Mouse (Mus musculus): ENCODE data around the gene Cd2. TPM values are rescaled to one million over a fixed set of nuclear protein-coding genes. Genes with fewer than 3 reads are reported as not detected.
A peak's percentile ranks its signal among the peaks of the same experiment; 100 is the strongest.

Gene Cd2
- total RNA-seq (2021) = not detected

DNA sequence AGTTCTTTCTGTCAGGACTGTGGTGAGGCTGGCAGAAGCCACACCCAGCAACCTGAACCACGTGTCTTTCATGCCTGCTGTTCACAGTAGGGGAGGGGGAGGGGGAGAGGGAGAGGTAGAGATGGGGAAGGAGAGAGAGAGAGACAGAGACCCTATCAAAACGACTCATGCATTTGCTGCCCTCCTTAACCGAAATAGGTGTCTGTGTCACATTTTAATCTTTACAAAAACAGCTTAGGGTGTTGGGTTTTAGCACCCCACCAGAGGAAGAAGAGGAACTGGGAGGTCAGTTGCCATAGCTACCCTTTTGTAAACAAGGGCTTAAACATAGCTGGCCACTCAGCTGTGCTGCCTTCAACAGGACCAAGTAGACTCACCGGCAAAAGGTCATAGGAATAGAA, at the start of gene Cd2:
Cd2 (minus strand) TSS at position 29 of the 401 bp plus-strand sequence.
- intact Hi-C loops (cut with DNase I) = loop anchor here (10.0 kb wide), 1 partner anchor 513 kb away; no protein-coding TSS in a partner anchor
- no peak for DNase-seq (ENCODE audit: low spot score in 2 of 2)

DNA sequence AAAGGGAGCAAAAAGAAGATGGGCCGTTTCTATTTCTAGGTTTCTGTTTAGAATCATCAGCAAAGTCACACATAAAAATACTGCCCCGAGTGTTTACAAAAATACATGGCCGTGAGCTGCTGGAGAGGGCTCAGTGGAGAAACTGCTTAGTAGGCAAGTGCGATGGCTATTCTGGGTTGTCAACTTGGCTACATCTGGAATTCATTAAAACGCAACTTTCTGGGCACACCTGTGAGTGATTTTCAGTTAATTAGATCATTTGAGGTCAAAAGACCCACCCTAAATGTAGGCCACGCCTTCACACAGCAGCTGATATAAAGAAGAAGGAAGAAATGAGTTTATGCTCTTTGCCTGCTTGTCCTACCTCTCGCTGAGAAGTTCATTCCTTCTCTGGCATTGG, 40.9 kb upstream of the Cd2 start:
- DNase-seq (ENCODE audit: low spot score in 2 of 2) = no peak
- intact Hi-C loops (cut with DNase I) = no loop called here

DNA sequence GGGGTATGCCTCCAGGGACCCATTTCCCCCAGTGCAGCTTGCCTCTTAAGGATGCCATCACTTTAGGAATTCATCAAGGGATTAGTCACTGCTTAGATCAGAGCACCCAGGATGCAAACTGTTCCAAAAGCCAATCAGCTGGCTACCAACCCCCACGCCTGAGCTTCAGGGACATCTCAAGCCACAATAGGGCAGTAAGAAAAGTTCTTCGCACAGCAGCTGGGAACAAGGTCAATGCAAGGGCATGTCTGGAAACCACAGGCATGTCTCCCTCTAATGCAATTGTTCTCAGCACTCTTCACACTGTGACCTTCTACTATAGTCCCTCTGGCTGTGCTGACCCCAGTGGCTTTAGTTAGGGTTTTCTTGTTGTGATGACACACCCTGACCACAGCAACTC, 39.5 kb upstream of the Cd2 start:
- intact Hi-C loops (cut with DNase I) = no loop called here
- no peak for DNase-seq (ENCODE audit: low spot score in 2 of 2)

DNA sequence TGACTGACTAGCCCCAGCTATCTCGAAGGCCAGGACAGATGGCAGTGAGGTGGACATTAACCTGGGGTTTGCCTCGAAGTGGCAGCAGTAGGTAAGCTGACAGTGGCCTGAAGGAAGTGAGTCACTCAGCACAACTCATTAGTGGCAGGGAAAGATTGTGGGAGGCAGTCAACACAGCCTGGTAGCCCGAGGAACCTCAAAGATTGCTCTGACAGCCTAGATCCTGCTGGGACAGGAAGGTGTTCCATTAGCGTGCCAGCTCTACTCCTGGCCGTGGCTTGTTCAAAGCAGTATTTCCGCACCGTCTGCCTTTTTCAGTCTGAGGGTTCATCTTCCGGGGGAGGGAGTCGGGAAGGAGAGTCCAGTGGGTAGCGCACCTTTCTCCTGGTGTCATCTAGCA, 34.7 kb upstream of the Cd2 start:
- no peak for DNase-seq (ENCODE audit: low spot score in 2 of 2)
- intact Hi-C loops (cut with DNase I) = no loop called here

DNA sequence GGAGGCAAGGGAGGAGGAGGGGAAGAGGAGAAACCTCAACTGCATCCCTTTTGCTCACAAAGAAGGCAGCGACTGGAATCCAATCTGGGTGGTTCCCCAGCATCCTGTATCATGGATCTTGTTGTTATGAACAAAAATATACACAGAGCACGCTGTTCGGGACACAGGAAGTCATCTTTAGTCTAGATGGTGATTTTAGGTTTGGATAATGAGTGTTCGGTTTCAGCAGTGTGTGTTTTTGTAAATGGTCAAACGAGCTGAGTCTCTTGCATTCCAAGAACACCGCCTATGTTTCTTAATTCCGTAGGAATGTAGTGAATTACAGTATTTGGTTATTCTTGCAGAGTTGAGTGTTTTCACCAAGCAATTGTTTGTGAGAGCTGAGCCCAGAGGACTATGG, 33.1 kb upstream of the Cd2 start:
- no peak for DNase-seq (ENCODE audit: low spot score in 2 of 2)
- intact Hi-C loops (cut with DNase I) = no loop called here

DNA sequence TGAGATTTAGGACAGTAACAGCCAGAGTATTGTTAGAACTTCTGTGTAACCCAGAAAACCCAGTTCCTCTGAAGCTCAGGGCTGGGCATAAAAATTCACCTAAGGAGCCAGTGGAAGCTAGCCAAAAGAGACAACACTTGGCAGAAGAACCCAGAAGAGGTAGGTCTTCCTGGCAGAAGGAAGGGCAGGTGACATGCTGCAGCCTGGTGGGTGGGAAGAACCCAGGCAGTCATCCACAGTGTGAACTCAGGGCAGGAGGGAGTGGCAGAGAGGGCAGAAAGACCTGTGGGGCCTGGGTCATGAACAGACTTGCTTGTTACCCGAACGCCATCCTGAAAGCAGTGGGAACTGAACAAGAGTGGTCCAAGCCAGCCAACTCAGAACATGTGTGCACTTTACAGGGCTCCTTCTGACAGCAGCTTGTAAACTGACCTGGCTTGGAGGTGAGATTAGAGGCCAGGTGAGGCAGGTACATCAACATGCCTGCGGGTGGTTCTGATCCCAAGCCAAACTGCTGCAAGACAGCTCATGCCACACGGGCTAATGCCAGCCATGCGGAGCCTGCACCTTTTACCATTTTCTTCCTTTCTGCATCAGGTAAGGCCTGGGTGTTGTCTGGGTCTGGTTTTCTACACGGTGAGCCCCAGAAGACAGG, 30.9 kb upstream of the Cd2 start:
- intact Hi-C loops (cut with DNase I) = no loop called here
- DNase-seq (ENCODE audit: low spot score in 2 of 2) = no peak

DNA sequence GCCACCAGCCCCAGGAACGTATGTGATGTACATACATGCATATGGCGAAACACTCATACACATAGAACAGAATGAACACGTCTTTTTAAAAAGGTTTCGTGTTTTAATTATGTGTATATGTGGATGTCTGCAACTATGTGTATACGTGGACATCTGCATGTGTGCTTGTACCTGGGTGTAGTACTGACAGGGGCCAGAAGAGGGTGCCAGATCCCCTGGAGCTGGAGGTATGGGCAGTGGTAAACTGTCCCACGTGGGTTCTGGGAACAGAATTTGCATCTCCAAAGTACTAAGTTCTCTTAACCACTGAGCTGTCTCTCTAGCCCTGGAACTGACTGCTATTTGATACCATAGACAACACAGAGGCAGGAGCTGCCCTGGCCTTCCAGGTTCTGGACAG, 30.4 kb upstream of the Cd2 start:
- DNase-seq (ENCODE audit: low spot score in 2 of 2) = no peak
- intact Hi-C loops (cut with DNase I) = no loop called here

DNA sequence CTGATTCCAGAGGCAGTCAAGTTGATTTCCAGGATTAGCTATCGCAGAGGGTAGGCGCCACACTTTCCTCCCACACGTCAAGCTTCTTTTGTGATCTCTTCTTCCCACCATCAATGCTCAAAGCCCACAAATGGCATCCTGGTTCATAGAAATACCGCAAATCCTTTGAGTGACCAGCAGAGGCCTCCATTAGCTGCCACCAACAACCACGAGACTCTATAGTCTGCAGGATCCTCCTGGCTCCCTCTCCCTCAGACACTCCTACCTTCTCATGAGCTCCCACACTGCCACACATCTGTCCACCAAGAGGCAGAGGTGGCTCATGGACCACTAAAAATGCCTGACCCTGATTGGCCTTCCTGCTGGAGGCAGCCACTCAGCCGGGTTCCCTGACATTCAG, 27.2 kb upstream of the Cd2 start:
- no peak for DNase-seq (ENCODE audit: low spot score in 2 of 2)
- intact Hi-C loops (cut with DNase I) = no loop called here

DNA sequence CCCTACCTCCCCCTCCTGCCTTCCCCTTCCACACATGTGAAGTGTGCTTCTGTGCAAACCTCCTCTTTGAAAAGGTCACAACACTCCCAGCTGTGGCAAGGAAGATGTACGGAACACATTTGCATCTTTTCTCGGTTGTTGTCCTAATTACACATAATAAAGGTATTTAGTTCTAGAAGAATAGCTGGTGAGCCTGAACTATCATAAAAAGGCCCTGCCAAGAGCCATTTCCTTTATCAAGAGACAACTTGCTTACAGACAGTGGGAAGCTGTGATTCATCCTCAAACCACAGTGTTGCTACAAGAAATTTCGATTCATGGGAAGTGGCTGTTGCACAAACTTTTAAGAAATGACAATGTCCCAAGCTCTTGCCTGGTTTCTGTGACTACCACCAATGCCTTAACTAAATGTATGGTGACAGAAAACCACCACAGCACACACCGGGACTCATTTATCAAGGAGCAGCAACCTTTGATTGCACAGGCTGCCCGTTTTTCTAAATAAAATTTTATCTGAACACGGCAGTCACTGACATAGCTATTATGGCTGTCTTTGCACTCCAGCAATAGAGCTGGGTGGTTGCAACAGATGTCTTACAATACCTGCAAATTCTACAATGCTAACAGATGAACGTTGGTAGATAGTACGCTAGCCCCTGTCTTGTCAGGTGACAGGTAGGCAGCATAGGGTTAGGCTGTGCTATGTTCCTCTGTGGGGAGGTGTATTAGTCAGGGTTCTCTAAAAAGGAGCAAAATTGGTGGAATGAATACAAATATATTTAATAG, 25.7 kb upstream of the Cd2 start:
- DNase-seq (ENCODE audit: low spot score in 2 of 2) = no peak
- intact Hi-C loops (cut with DNase I) = no loop called here

DNA sequence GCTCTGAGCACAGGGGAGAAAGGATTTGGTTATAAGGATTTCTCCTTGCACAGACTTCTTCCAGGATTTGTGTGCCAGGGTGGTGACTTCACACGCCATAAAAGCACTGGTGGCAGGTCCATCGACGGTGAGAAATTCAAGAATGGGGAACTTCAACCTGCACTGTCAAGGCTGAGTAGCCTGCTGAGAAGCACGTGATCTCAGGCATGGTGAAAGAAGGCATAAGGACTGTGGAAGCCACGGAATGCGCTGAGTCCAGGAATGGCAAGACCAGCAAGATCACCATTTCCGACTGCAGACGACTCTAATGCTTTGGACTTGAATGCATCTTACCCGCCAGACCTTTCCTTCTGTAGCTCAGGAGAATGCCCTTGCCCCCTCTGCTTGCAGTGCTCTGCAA, 23.2 kb upstream of the Cd2 start:
- DNase-seq (ENCODE audit: low spot score in 2 of 2) = no peak
- intact Hi-C loops (cut with DNase I) = no loop called here

DNA sequence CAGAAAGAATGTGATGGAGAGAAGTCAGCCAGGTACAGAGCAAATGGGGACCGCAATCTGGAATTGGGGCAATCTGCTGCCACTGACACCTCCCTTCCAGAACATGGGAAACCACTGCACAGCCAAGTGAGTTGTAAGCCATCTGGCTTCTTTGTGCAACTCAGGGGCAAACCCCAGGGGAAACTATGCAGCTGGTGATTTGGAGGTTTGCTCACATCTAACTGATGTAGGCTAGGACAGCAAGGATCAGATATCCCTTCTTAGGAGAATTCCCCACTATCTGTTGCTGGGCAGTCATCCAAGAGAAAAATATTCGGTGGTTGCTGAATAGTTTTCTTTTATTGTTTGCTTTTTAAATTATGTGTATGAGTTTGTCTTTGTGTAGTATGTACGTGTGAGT, 21.9 kb upstream of the Cd2 start:
- intact Hi-C loops (cut with DNase I) = no loop called here
- no peak for DNase-seq (ENCODE audit: low spot score in 2 of 2)

DNA sequence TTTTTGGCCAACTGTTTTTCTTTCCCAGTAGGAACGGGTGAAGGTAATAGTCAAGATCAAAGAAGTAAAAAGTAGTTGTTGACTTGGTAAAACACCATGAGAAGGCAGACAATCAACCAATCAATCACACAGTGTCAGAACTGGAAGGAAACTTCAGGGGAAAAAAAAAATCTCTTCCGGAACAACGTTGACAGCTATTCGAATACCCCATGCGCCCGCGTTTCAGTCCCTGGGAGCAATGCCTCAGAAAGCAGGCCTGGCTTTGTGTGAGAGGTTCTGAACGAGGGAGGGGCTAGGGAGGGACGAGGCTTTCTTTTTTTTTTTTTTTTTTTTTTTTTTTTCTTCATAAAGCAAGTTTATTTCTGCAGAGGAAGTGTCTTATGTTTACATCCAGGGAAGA, 18.4 kb upstream of the Cd2 start:
- no peak for DNase-seq (ENCODE audit: low spot score in 2 of 2)
- intact Hi-C loops (cut with DNase I) = no loop called here

DNA sequence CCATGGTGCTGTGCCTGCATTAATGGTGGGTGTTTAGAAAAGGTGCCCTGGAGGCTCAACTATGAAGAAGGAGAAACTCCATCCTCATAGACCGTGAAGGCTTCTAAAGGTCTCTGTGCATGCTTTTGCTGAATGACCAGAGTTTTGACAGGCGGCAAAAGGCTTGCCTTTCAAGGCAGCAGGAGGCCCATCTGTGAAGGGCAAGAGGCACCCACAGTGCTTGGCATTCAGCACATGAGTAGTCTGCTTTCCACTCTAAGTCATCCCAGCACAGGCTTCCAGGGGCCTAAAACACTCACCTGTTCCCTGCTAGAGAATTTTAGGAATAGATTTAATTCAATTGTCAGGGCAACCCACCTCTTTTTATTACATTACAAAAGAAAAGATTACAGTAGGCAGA, 17.3 kb upstream of the Cd2 start:
- intact Hi-C loops (cut with DNase I) = no loop called here
- no peak for DNase-seq (ENCODE audit: low spot score in 2 of 2)

DNA sequence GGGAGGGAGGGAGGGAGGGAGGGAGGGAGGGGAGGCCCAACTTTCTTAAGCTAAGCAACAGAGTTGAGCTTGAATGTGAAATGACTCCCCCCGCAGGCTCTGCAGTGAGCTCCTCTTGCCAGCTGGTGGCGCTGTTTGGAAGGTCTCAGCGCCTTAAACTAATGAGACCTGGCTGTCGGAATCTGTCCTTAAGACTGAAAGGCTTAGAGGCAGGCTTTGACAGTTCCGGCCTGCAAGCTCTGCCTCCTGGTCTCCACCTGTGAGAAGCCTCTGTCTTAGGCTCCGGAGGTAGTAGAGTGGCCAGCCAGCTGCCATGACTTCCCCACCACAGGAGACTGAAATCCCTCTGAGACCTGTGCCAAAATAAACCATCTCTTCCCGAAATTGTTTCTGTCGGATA, 16.4 kb upstream of the Cd2 start:
- peak; percentile 55 to 72 for DNase-seq (ENCODE audit: low spot score in 2 of 2)
- intact Hi-C loops (cut with DNase I) = loop anchor here (1.0 to 5.0 kb wide), 3 partner anchors 68 to 508 kb away; no protein-coding TSS in a partner anchor

DNA sequence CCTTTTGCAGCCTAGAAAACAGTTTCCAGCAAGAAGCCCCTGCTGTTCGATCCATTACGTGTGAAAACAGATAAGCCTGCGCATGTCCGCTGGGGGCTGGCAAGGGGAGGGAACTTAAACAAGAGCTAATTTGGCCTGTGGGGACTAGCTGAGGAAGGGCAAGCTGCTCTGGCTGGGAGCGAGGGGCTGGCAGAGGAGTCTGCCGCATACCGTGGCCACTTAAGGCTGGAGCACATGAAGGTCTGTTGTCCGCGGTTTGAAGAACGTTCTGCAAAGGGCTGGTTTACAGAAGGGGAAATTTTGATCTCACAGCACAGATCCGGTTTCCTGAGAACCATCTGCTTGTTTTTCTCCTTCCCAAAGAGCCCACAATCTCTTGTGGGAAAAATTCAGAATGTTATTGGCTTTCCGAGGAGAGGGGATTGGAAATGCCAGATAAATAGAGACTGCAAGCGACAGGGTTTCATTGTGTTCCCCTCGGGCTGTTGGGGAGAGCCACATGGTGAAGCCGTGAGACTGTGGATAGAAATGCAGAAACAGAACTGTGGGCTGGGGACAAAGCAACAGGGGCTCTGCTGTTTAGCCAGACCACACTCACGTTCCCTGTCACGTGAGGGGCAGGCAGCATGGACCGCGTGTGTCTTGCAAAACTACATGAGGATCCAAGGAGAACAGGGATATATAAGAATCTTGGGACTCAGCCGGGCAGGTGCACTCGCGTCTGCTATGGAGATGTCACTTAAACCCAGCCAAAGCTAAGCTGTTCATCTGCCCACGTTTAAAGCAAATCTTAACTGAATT, 12.7 kb upstream of the Cd2 start:
- intact Hi-C loops (cut with DNase I) = loop anchor here (5.0 kb wide), 2 partner anchors 72 to 512 kb away; no protein-coding TSS in a partner anchor

DNA sequence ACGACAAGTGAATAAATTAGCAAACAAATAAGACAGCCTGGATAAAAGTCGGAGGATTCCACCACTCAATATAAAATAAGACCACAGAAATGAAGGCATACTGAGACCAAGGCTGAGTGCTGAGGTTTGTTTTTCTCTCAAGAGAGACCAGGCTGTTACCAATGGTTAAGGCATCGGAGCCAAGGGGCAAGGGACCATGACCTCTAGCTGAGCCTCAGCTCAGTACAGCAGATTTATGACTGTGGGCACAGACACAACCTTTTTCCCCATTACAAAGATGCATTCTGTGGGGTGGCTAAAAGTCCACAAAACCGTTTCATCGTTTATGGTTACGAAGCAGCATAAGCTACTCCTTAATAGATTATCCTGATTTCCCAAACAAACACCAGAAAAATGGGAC, 11.9 kb upstream of the Cd2 start:
- DNase-seq (ENCODE audit: low spot score in 2 of 2) = no peak
- intact Hi-C loops (cut with DNase I) = loop anchor here (5.0 kb wide), 1 partner anchor 192 kb away; no protein-coding TSS in a partner anchor

More for the DNA sequence above, 12.7 kb upstream of the Cd2 start:
- DNase-seq (ENCODE audit: low spot score in 2 of 2) = peak; percentile 56 to 67

DNA sequence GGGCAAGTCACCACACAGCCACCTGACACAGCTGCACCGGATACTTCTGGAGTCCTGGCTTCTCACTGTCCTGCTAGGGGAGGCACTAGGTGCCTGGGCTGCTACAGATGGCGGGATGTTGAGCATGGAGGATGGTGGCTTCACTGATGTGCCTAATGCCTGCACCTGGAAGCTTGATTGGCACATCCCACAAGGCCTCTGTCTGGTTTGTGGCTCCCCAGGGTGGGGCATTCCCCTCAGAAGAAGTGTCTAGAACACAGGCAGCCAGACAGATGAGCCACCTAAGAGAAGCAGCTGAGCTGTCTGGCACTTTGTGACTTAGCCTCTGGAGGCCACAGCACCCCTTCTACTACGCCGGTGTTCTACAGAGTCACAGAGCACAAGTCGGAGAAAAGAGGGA, 9.5 kb upstream of the Cd2 start:
- no peak for DNase-seq (ENCODE audit: low spot score in 2 of 2)
- intact Hi-C loops (cut with DNase I) = loop anchor here (5.0 kb wide), 1 partner anchor 190 kb away; no protein-coding TSS in a partner anchor

DNA sequence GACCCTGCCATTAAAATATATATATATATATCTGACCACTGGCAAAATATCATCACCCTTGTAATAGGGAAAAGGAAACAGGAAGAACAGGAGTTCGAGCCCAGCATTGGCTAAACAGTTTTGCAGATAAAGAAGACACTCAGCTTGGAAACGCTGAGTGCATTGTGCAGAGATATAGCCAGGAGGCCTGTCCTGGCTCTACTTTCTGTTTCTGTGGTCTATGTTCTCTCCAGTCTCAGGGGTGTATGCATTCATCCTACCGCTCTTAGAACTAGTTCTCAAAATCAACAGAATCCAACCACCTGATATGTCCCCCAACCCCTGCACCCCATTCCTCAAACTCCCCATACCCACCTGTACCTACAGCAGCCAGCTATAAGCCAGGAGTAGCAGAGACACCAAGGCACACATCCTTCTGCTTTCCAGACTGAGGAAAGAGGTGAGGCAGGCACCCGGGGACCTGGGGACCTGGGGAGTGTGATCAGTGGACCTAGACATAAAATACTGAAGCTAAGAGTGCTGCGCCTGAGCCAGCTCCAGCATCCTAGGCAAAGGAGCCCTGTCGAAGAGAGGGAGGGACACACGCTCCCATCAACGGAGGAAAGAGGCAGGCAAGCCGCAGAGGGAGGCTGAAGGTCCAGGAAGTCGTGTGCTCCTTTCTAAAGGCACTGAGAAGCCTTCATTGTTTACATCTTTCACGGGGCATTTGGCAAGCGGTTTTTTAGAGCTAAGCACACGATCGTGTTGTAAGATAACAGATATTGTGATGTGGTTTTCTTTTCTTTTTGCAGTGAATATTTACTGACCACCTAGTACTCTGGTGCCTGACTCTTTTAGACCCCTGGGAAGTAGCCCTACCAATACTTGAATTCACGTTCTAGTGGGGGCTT, 8.4 kb upstream of the Cd2 start:
- no peak for DNase-seq (ENCODE audit: low spot score in 2 of 2)
- intact Hi-C loops (cut with DNase I) = loop anchor here (1.0 to 5.0 kb wide), 2 partner anchors 189 to 322 kb away; no protein-coding TSS in a partner anchor

DNA sequence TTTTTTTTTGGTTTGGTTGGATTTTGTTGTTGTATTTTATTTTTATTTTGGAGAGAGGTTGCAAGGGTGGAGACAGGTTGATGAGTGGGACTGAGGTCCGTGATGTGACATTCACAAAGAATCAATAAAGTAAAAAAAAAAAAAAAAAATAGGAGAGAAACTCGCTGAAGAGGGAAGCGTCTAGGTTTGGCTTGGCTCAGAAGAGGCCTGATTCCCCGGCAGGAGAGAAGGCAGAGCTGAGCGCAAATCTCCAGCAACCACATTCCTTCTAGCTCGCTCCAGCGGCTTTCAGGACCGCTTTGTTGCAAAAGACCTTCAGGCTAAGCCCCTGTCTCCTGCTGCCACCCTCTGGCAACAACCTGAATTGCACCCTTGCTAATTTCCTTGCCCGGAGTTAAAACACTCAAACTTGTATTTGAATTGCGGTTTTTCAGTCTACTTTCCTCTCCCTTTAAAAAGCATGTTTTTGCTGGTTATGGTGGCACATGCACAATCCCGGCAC, 7.7 kb upstream of the Cd2 start:
- intact Hi-C loops (cut with DNase I) = loop anchor here (1.0 to 5.0 kb wide), 2 partner anchors 188 to 321 kb away; no protein-coding TSS in a partner anchor
- peak; percentile 89 to 96 for DNase-seq (ENCODE audit: low spot score in 2 of 2)

Measured in left cerebral cortex, postnatal 25 days (tissue).